Mouse (Mus musculus) frontal cortex, adult 2 months (tissue): ENCODE results near the gene Dmrt1. TPM values are rescaled to one million over a fixed set of nuclear protein-coding genes. Genes with fewer than 3 reads are reported as not detected.

ENCODE experiments used
- DNase-seq, 2 experiments: peaks; one replicate each; pipeline ENCODE4 v3.0.0; 2022; ENCODE audit warnings: low spot score in 1 of 2; ENCODE audit errors: extremely low spot score in 1 of 2
- polyA plus RNA-seq: library from polyadenylated mRNA; depleted of rRNA; stranded (reverse); fragments of >200 nt; gene quantifications from 2 replicates; pipeline ENCODE4 v1.2.3, GENCODE M21; 2012

Dmrt1 gene
- polyA plus RNA-seq, 1 experiment = not detected

GRCm38 (mm10) chr19:25551053-25551452 is 45.6 kb downstream of the Dmrt1 start:
- DNase-seq = no peak

GRCm38 (mm10) chr19:25564430-25564829 is 59.0 kb downstream of the Dmrt1 start:
- no peak for DNase-seq

GRCm38 (mm10) chr19:25569778-25570177 is 64.4 kb downstream of the Dmrt1 start:
- no peak for DNase-seq

GRCm38 (mm10) chr19:25574431-25574830 is 69.0 kb downstream of the Dmrt1 start:
- no peak for DNase-seq

GRCm38 (mm10) chr19:25574981-25575814 is 69.8 kb downstream of the Dmrt1 start:
- no peak for DNase-seq

- no peak for DNase-seq
These were observed 72.9 kb downstream of the Dmrt1 start for GRCm38 (mm10) chr19:25578358-25578757.

- DNase-seq = no peak
These were observed 74.0 kb downstream of the Dmrt1 start for GRCm38 (mm10) chr19:25579440-25579839.

GRCm38 (mm10) chr19:25597717-25598232 is 92.4 kb downstream of the Dmrt1 start:
- DNase-seq = no peak

- DNase-seq = no peak
These were observed 93.2 kb downstream of the Dmrt1 start for GRCm38 (mm10) chr19:25598626-25599025.

- no peak for DNase-seq
These were observed 96.5 kb downstream of the Dmrt1 start for GRCm38 (mm10) chr19:25601966-25602365.

GRCm38 (mm10) chr19:25607461-25608205 is 102.2 kb downstream of the Dmrt1 start:
- DNase-seq = no peak

GRCm38 (mm10) chr19:25608206-25608580 is 102.8 kb downstream of the Dmrt1 start:
- no peak for DNase-seq

GRCm38 (mm10) chr19:25608961-25609850 is 103.8 kb downstream of the Dmrt1 start:
- no peak for DNase-seq

- no peak for DNase-seq
These were observed 104.6 kb downstream of the Dmrt1 start, which contains the start of gene Dmrt3 for GRCm38 (mm10) chr19:25610015-25610410. Gene Dmrt3 (plus strand): TSS chr19:25610301.

GRCm38 (mm10) chr19:25610411-25611111 is 105.1 kb downstream of the Dmrt1 start:
- no peak for DNase-seq

- DNase-seq = no peak
These were observed 105.7 kb downstream of the Dmrt1 start for GRCm38 (mm10) chr19:25611116-25611515.

GRCm38 (mm10) chr19:25611876-25612805 is 106.7 kb downstream of the Dmrt1 start:
- DNase-seq = no peak

- no peak for DNase-seq
These were observed 107.4 kb downstream of the Dmrt1 start for GRCm38 (mm10) chr19:25612806-25613295.
